Mouse (Mus musculus): ENCODE data around the gene Gm42688. TPM values are rescaled to one million over a fixed set of nuclear protein-coding genes. Genes with fewer than 3 reads are reported as not detected.

Gm42688 gene
- total and polyA plus RNA-seq, 3 experiments = 2.5 to 3.9 (median 2.9) TPM

GRCm38 (mm10) chr6:83080210-83080609 lies 21.2 kb upstream of the Gm42688 start:
- H3K4me3 ChIP-seq (ENCODE audit: low read depth, low read length) = no peak overlapping the region
- DNase-seq (ENCODE audit: low spot score) (no peak), ATAC-seq (ENCODE audit: extremely low read depth, insufficient number of reproducible peaks, low FRiP score, poor library complexity, severe bottlenecking) (no peak)
- H3K4me1 ChIP-seq (ENCODE audit: insufficient read depth, low read depth, low read length) = peaks cover 29% of the 10 kb centered on the region
- peaks cover 8% of the 10 kb centered on the region for H3K27me3 ChIP-seq (ENCODE audit: insufficient read depth, low read length)
- peaks cover 44% of the 10 kb centered on the region for H3K36me3 ChIP-seq (replicated peaks)
- TF ChIP-seq GATA2 (IDR thresholded peaks at IDR 0.05; ENCODE audit: borderline replicate concordance, low read depth, low read length) (no peak), TAL1 (conservative IDR thresholded peaks at IDR 0.05; ENCODE audit: low read depth, low read length) (no peak), GATA1 (IDR thresholded peaks at IDR 0.05; ENCODE audit: borderline replicate concordance, low read length) (no peak), POLR2AphosphoS5 (IDR thresholded peaks at IDR 0.05; ENCODE audit: insufficient replicate concordance, low read depth, low read length) (no peak), CTCF (IDR thresholded peaks at IDR 0.05; ENCODE audit: low read depth, low read length) (no peak)
- no peaks in the 10 kb centered on the region for H3K9me3 ChIP-seq (replicated peaks)

GRCm38 (mm10) chr6:83083497-83083896 lies 17.9 kb upstream of the Gm42688 start:
- Histone ChIP-seq H3K9me3 (replicated peaks) (no peaks in the 10 kb centered on the region), H3K27me3 (ENCODE audit: insufficient read depth, low read length) (peaks cover 36% of the 10 kb centered on the region), H3K36me3 (replicated peaks) (peaks cover 44% of the 10 kb centered on the region), H3K4me1 (ENCODE audit: insufficient read depth, low read depth, low read length) (peaks cover 23% of the 10 kb centered on the region), H3K4me3 (ENCODE audit: low read depth, low read length) (no peak overlapping the region)
- ATAC-seq (ENCODE audit: extremely low read depth, insufficient number of reproducible peaks, low FRiP score, poor library complexity, severe bottlenecking) (no peak), DNase-seq (ENCODE audit: low spot score) (no peak)
- TF ChIP-seq POLR2AphosphoS5 (IDR thresholded peaks at IDR 0.05; ENCODE audit: insufficient replicate concordance, low read depth, low read length) (no peak), CTCF (IDR thresholded peaks at IDR 0.05; ENCODE audit: low read depth, low read length) (no peak), TAL1 (conservative IDR thresholded peaks at IDR 0.05; ENCODE audit: low read depth, low read length) (no peak), GATA1 (IDR thresholded peaks at IDR 0.05; ENCODE audit: borderline replicate concordance, low read length) (no peak), GATA2 (IDR thresholded peaks at IDR 0.05; ENCODE audit: borderline replicate concordance, low read depth, low read length) (no peak)

GRCm38 (mm10) chr6:83084477-83084876 lies 16.9 kb upstream of the Gm42688 start:
- ATAC-seq (ENCODE audit: extremely low read depth, insufficient number of reproducible peaks, low FRiP score, poor library complexity, severe bottlenecking) = no peak
- H3K36me3 ChIP-seq (replicated peaks) = peaks cover 38% of the 10 kb centered on the region
- peaks cover 43% of the 10 kb centered on the region for H3K27me3 ChIP-seq (ENCODE audit: insufficient read depth, low read length)
- TF ChIP-seq POLR2AphosphoS5 (IDR thresholded peaks at IDR 0.05; ENCODE audit: insufficient replicate concordance, low read depth, low read length) (no peak), TAL1 (conservative IDR thresholded peaks at IDR 0.05; ENCODE audit: low read depth, low read length) (no peak), GATA2 (IDR thresholded peaks at IDR 0.05; ENCODE audit: borderline replicate concordance, low read depth, low read length) (no peak), GATA1 (IDR thresholded peaks at IDR 0.05; ENCODE audit: borderline replicate concordance, low read length) (no peak), CTCF (IDR thresholded peaks at IDR 0.05; ENCODE audit: low read depth, low read length) (no peak)
- H3K4me3 ChIP-seq (ENCODE audit: low read depth, low read length) = no peak overlapping the region
- no peak for DNase-seq (ENCODE audit: low spot score)
- no peaks in the 10 kb centered on the region for H3K9me3 ChIP-seq (replicated peaks)
- peaks cover 14% of the 10 kb centered on the region for H3K4me1 ChIP-seq (ENCODE audit: insufficient read depth, low read depth, low read length)

GRCm38 (mm10) chr6:83086121-83087035 lies 15.0 kb upstream of the Gm42688 start, which contains the start of gene Lbx2:
TSS of gene Lbx2 (plus strand) at chr6:83086367.
- no peak for ATAC-seq (ENCODE audit: extremely low read depth, insufficient number of reproducible peaks, low FRiP score, poor library complexity, severe bottlenecking)

GRCm38 (mm10) chr6:83087205-83087925 lies 14.1 kb upstream of the Gm42688 start:
- no peak for ATAC-seq (ENCODE audit: extremely low read depth, insufficient number of reproducible peaks, low FRiP score, poor library complexity, severe bottlenecking)
- Histone ChIP-seq H3K4me3 (ENCODE audit: low read depth, low read length) (no peak overlapping the region), H3K36me3 (replicated peaks) (peaks cover 12% of the 10 kb centered on the region), H3K4me1 (ENCODE audit: insufficient read depth, low read depth, low read length) (peaks cover 5% of the 10 kb centered on the region; the same call in 1 of the 2 replicates), H3K27me3 (ENCODE audit: insufficient read depth, low read length) (peaks cover 57% of the 10 kb centered on the region), H3K9me3 (replicated peaks) (no peaks in the 10 kb centered on the region)
- no peak for TF ChIP-seq TAL1 (conservative IDR thresholded peaks at IDR 0.05; ENCODE audit: low read depth, low read length)
- TF ChIP-seq GATA1 (IDR thresholded peaks at IDR 0.05; ENCODE audit: borderline replicate concordance, low read length) = no peak
- TF ChIP-seq GATA2 (IDR thresholded peaks at IDR 0.05; ENCODE audit: borderline replicate concordance, low read depth, low read length) = no peak
- TF ChIP-seq POLR2AphosphoS5 (IDR thresholded peaks at IDR 0.05; ENCODE audit: insufficient replicate concordance, low read depth, low read length) = no peak
- TF ChIP-seq CTCF (IDR thresholded peaks at IDR 0.05; ENCODE audit: low read depth, low read length) = no peak
- DNase-seq (ENCODE audit: low spot score) = no peak

More at GRCm38 (mm10) chr6:83086121-83087035, 15.0 kb upstream of the Gm42688 start, which contains the start of gene Lbx2:
- no peaks in the 10 kb centered on the region for H3K9me3 ChIP-seq (replicated peaks)
- H3K4me3 ChIP-seq (ENCODE audit: low read depth, low read length) = no peak within 1 kb of the TSS
- peaks cover 19% of the 10 kb centered on the region for H3K36me3 ChIP-seq (replicated peaks)
- TF ChIP-seq GATA2 (IDR thresholded peaks at IDR 0.05; ENCODE audit: borderline replicate concordance, low read depth, low read length) = no peak
- TF ChIP-seq TAL1 (conservative IDR thresholded peaks at IDR 0.05; ENCODE audit: low read depth, low read length) = no peak
- TF ChIP-seq POLR2AphosphoS5 (IDR thresholded peaks at IDR 0.05; ENCODE audit: insufficient replicate concordance, low read depth, low read length) = no peak
- TF ChIP-seq GATA1 (IDR thresholded peaks at IDR 0.05; ENCODE audit: borderline replicate concordance, low read length) = no peak
- TF ChIP-seq CTCF (IDR thresholded peaks at IDR 0.05; ENCODE audit: low read depth, low read length) = no peak
- H3K4me1 ChIP-seq (ENCODE audit: insufficient read depth, low read depth, low read length) = peaks cover 5% of the 10 kb centered on the region; the same call in 1 of the 2 replicates
- H3K27me3 ChIP-seq (ENCODE audit: insufficient read depth, low read length) = peaks cover 57% of the 10 kb centered on the region
- no peak for DNase-seq (ENCODE audit: low spot score)

GRCm38 (mm10) chr6:83087926-83088260 lies 13.5 kb upstream of the Gm42688 start:
- no peaks in the 10 kb centered on the region for H3K9me3 ChIP-seq (replicated peaks)
- H3K27me3 ChIP-seq (ENCODE audit: insufficient read depth, low read length) = peaks cover 62% of the 10 kb centered on the region
- DNase-seq (ENCODE audit: low spot score) = no peak
- H3K4me1 ChIP-seq (ENCODE audit: insufficient read depth, low read depth, low read length) = peaks cover 5% of the 10 kb centered on the region; the same call in 1 of the 2 replicates
- TF ChIP-seq GATA2 (IDR thresholded peaks at IDR 0.05; ENCODE audit: borderline replicate concordance, low read depth, low read length) (no peak), CTCF (IDR thresholded peaks at IDR 0.05; ENCODE audit: low read depth, low read length) (no peak), POLR2AphosphoS5 (IDR thresholded peaks at IDR 0.05; ENCODE audit: insufficient replicate concordance, low read depth, low read length) (no peak), GATA1 (IDR thresholded peaks at IDR 0.05; ENCODE audit: borderline replicate concordance, low read length) (no peak), TAL1 (conservative IDR thresholded peaks at IDR 0.05; ENCODE audit: low read depth, low read length) (no peak)
- H3K36me3 ChIP-seq (replicated peaks) = peaks cover 6% of the 10 kb centered on the region
- no peak for ATAC-seq (ENCODE audit: extremely low read depth, insufficient number of reproducible peaks, low FRiP score, poor library complexity, severe bottlenecking)
- H3K4me3 ChIP-seq (ENCODE audit: low read depth, low read length) = no peak overlapping the region

Measured in G1E (cell line).